Mouse (Mus musculus) small intestine, adult 2 months (tissue): ENCODE measurements around the gene Zfp683.
A peak's percentile ranks its signal among the peaks of the same experiment; 100 is the strongest.

Experiments
- CTCF ChIP-seq: fragments of 200-500 bp; IDR thresholded peaks from 2 replicates; pipeline ENCODE4 v1.5.1; 2012; ENCODE audit warnings: low read depth, mild to moderate bottlenecking, control low read depth, inconsistent platforms, low read length, moderate library complexity, mixed read lengths; ENCODE audit not compliant: insufficient replicate concordance, insufficient read length; ENCODE audit errors: extremely low read depth
- POLR2A ChIP-seq: fragments of 200-500 bp; IDR thresholded peaks from 2 replicates; pipeline ENCODE4 v1.6.1; 2012; ENCODE audit warnings: low read depth, mild to moderate bottlenecking, control low read depth, inconsistent platforms, low read length, moderate library complexity

DNA sequence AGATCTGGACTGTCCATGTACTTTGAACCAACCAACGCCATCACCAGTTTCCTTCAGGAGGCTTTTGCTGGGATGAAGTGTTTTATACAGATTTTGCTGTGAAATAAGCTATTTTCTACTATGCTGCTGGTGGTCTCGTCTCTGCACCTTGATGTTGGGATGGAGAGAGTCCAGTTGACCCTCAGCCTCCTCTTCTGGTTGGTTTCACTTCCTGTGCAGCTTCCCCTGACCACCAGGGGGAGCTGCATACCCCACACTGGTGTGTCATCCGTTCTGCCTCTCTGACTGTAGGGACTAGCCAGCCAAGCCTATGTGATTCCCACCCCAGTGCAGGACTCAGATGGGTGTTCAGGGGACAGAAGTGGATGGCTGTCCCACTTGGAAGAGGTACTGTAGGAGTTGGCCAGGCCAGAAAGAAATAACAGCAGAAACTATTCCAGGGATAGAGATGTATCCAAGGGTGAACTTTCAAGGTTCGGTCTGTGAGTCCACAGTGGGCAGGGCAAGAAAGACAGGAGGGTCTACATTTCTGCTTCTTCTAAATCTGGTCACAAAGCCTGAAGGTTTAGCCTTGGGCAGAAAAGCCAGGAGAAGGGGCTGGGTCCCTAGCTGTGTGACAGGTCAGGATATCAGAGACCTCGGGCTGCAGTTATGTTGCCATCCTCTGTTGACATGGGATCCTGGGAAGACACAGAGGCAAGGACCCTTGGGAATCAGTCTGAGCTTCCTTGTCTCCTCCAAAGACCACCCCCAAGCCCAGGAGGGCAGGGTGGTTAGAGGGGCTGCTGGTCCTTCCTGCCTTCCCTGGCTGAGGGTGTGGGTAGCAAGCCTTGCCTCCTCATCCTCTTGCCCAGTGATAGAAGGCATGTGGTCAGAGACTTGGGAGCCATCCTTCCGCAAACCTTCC lies 39.0 kb downstream of the Zfp683 start:
- peak; percentile 92; the same call in 1 of the 2 replicates for TF ChIP-seq CTCF
- no peak for TF ChIP-seq POLR2A
